Mouse (Mus musculus): ENCODE measurements around the gene Dnajc11. TPM values are rescaled to one million over a fixed set of nuclear protein-coding genes. Genes with fewer than 3 reads are reported as not detected.

Dnajc11 gene
- polyA plus RNA-seq, 1 experiment from 2014 or later: 101 TPM

GRCm38 (mm10) chr4:151948497-151949471 is 15.3 kb downstream of the Dnajc11 start:
- DNase-seq (ENCODE audit: low spot score): no peak
- Histone ChIP-seq H3K9ac (ENCODE audit: low read depth, low read length) (no peak overlapping the region; the same call in 1 of the 2 replicates), H3K4me1 (replicated peaks; ENCODE audit: control insufficient read depth, insufficient read depth, low read length) (peaks cover 11% of the 10 kb centered on the region), H3K4me3 (ENCODE audit: low read depth, low read length) (no peak overlapping the region), H3K36me3 (ENCODE audit: control insufficient read depth, insufficient read depth, low read length) (peaks cover 18% of the 10 kb centered on the region), H3K4me2 (no peak overlapping the region), H3K27ac (ENCODE audit: low read depth, low read length) (no peak overlapping the region), H3K9me3 (ENCODE audit: control insufficient read depth, low read length) (no peaks in the 10 kb centered on the region), H3K27me3 (replicated peaks; ENCODE audit: control insufficient read depth, insufficient read depth, low read length) (no peaks in the 10 kb centered on the region)
- WGBS: 91% methylated on average over 14 of the region's 14 CpGs
- no peak; the same call in 1 of the 2 replicates for ATAC-seq (replicated peaks; ENCODE audit: low FRiP score)

GRCm38 (mm10) chr4:151953209-151953608 is 19.7 kb downstream of the Dnajc11 start:
- Histone ChIP-seq H3K27ac (ENCODE audit: low read depth, low read length) (peak overlapping the region; percentile 66; the same call in 1 of the 2 replicates), H3K4me1 (replicated peaks; ENCODE audit: control insufficient read depth, insufficient read depth, low read length) (peaks cover 27% of the 10 kb centered on the region), H3K9me3 (ENCODE audit: control insufficient read depth, low read length) (no peaks in the 10 kb centered on the region), H3K4me2 (no peak overlapping the region), H3K9ac (ENCODE audit: low read depth, low read length) (no peak overlapping the region), H3K27me3 (replicated peaks; ENCODE audit: control insufficient read depth, insufficient read depth, low read length) (no peaks in the 10 kb centered on the region), H3K4me3 (ENCODE audit: low read depth, low read length) (no peak overlapping the region), H3K36me3 (ENCODE audit: control insufficient read depth, insufficient read depth, low read length) (peaks cover 39% of the 10 kb centered on the region)
- WGBS: 83% methylated on average over 6 of the region's 6 CpGs
- no peak for DNase-seq (ENCODE audit: low spot score)
- ATAC-seq (replicated peaks; ENCODE audit: low FRiP score): no peak

DNA sequence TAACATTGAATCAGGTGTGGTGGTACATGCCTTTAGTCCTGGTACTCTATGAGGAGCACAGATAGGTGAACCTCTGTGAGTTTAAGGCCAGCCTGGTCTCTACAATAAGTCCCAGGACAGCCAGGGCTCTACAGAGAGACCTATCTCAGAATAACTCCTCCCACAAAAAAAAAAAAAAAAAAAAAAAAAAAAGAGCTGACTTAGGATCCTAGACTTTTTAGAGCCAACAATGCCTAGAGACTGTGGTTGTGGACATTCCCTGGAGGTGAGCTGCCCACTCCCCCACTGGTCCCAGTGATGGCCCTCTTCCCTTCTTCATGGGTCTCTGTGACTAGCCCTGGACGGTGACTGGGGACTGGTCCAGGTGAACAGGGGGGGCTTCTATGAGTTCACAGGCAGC is 22.3 kb downstream of the Dnajc11 start:
- H3K4me1 ChIP-seq (replicated peaks; ENCODE audit: control insufficient read depth, insufficient read depth, low read length): peaks cover 46% of the 10 kb centered on the region
- WGBS: 94% methylated on average over 1 of the region's 1 CpGs

DNA sequence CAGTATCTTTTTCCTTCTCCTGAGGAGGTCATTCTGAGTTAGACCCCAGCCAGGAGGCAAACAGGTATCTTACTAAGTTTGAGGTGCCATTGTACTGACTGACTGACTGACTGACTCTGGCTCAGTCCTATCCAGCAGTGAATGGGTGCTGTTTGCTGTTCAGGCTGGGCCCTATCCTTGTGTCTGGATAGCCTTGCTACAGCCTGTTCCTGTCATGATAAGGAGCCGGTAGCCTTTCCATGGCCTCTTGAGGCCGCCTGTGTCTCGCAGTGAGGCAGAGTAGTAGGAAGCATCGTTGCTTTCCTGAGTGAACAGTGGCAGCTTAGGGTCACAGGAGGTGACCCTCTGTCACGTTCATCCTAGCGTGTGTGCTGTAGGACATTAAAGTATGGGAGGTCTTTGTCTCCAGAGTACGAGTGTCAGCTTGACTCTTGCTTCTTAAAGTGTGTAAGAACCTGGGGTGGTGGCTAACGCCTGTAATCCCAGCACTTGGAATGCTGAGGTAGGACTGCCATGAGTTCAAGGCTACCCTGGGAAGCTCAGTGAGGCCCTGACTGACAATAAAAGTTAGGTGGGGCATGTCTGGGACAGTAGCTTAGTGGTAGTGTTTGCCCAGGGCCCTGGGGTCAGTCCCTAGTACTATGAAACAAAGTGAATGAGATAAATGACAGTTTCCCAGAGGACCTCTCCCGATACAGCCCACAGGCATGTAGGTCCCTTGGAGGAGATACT is 24.3 kb downstream of the Dnajc11 start:
- 56% methylated on average over 9 of the region's 9 CpGs for WGBS

More for the DNA sequence above, 22.3 kb downstream of the Dnajc11 start:
- DNase-seq (ENCODE audit: low spot score) (no peak), ATAC-seq (replicated peaks; ENCODE audit: low FRiP score) (no peak)
- H3K27me3 ChIP-seq (replicated peaks; ENCODE audit: control insufficient read depth, insufficient read depth, low read length): no peaks in the 10 kb centered on the region
- no peak overlapping the region for H3K9ac ChIP-seq (ENCODE audit: low read depth, low read length)
- H3K4me2 ChIP-seq: no peak overlapping the region
- no peak overlapping the region for H3K4me3 ChIP-seq (ENCODE audit: low read depth, low read length)
- peaks cover 51% of the 10 kb centered on the region for H3K36me3 ChIP-seq (ENCODE audit: control insufficient read depth, insufficient read depth, low read length)
- no peaks in the 10 kb centered on the region for H3K9me3 ChIP-seq (ENCODE audit: control insufficient read depth, low read length)
- H3K27ac ChIP-seq (ENCODE audit: low read depth, low read length): peak overlapping the region; percentile 91; the same call in 1 of the 2 replicates

DNA sequence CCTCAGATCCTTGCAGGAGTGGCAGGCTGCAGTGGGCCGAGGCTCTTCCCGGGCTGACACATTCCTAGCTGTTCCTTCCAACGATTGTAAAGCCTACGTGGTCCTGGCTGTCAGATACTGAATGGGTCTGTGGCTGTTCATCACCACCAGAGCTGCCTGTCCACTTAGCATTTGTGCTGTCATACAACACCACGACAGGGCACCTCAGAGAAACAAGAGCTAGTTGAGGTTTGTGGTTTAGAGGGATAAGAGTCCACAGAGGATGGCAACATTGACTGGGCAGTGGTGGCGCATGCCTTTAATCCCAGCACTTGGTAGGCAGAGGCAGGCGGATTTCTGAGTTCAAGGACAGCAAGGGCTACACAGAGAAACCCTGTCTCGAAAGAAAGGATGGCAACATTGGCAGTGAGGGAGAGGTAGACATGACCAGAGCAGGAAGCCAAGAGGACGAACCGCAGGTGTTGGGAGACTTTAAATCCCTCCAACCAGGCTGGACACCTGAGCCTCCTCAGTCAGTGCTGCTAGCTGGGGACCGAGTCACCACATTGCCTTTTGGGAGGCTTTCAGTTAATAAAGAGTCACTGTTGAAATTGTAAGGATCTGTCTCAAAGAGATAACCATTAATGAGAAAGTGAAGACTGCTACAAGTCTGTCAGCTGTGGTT is 26.5 kb downstream of the Dnajc11 start:
- Histone ChIP-seq H3K9me3 (ENCODE audit: control insufficient read depth, low read length) (no peaks in the 10 kb centered on the region), H3K9ac (ENCODE audit: low read depth, low read length) (peak overlapping the region; percentile 46), H3K27ac (ENCODE audit: low read depth, low read length) (peak overlapping the region; percentile 98), H3K27me3 (replicated peaks; ENCODE audit: control insufficient read depth, insufficient read depth, low read length) (no peaks in the 10 kb centered on the region), H3K4me1 (replicated peaks; ENCODE audit: control insufficient read depth, insufficient read depth, low read length) (peaks cover 65% of the 10 kb centered on the region), H3K36me3 (ENCODE audit: control insufficient read depth, insufficient read depth, low read length) (peaks cover 56% of the 10 kb centered on the region), H3K4me2 (peak overlapping the region; percentile 16), H3K4me3 (ENCODE audit: low read depth, low read length) (no peak overlapping the region)
- 70% methylated on average over 11 of the region's 11 CpGs for WGBS
- ATAC-seq (replicated peaks; ENCODE audit: low FRiP score) (peak; percentile 22), DNase-seq (ENCODE audit: low spot score) (no peak)

More for the DNA sequence above, 24.3 kb downstream of the Dnajc11 start:
- H3K27me3 ChIP-seq (replicated peaks; ENCODE audit: control insufficient read depth, insufficient read depth, low read length): no peaks in the 10 kb centered on the region
- no peaks in the 10 kb centered on the region for H3K9me3 ChIP-seq (ENCODE audit: control insufficient read depth, low read length)
- ATAC-seq (replicated peaks; ENCODE audit: low FRiP score) (peak; percentile 81), DNase-seq (ENCODE audit: low spot score) (no peak)
- peaks cover 51% of the 10 kb centered on the region for H3K36me3 ChIP-seq (ENCODE audit: control insufficient read depth, insufficient read depth, low read length)
- H3K9ac ChIP-seq (ENCODE audit: low read depth, low read length): peak overlapping the region; percentile 55
- H3K4me2 ChIP-seq: peak overlapping the region; percentile 36
- peak overlapping the region; percentile 91 for H3K27ac ChIP-seq (ENCODE audit: low read depth, low read length)
- H3K4me3 ChIP-seq (ENCODE audit: low read depth, low read length): no peak overlapping the region
- H3K4me1 ChIP-seq (replicated peaks; ENCODE audit: control insufficient read depth, insufficient read depth, low read length): peaks cover 60% of the 10 kb centered on the region

- H3K27ac ChIP-seq (ENCODE audit: low read depth, low read length): peak overlapping the region; percentile 98
- H3K9me3 ChIP-seq (ENCODE audit: control insufficient read depth, low read length): no peaks in the 10 kb centered on the region
- peak overlapping the region; percentile 46 for H3K9ac ChIP-seq (ENCODE audit: low read depth, low read length)
- H3K4me3 ChIP-seq (ENCODE audit: low read depth, low read length): no peak overlapping the region
- H3K4me1 ChIP-seq (replicated peaks; ENCODE audit: control insufficient read depth, insufficient read depth, low read length): peaks cover 65% of the 10 kb centered on the region
- DNase-seq (ENCODE audit: low spot score) (peak; percentile 54), ATAC-seq (replicated peaks; ENCODE audit: low FRiP score) (peak; percentile 94)
- H3K36me3 ChIP-seq (ENCODE audit: control insufficient read depth, insufficient read depth, low read length): peaks cover 58% of the 10 kb centered on the region
- H3K4me2 ChIP-seq: peak overlapping the region; percentile 11
- H3K27me3 ChIP-seq (replicated peaks; ENCODE audit: control insufficient read depth, insufficient read depth, low read length): no peaks in the 10 kb centered on the region
- WGBS: 46% methylated on average over 3 of the region's 3 CpGs
Observed at GRCm38 (mm10) chr4:151960513-151960854, 27.0 kb downstream of the Dnajc11 start.

- no peak overlapping the region for H3K9ac ChIP-seq (ENCODE audit: low read depth, low read length)
- peaks cover 46% of the 10 kb centered on the region for H3K4me1 ChIP-seq (replicated peaks; ENCODE audit: control insufficient read depth, insufficient read depth, low read length)
- ATAC-seq (replicated peaks; ENCODE audit: low FRiP score) (peak; percentile 23; the same call in 1 of the 2 replicates), DNase-seq (ENCODE audit: low spot score) (no peak)
- H3K36me3 ChIP-seq (ENCODE audit: control insufficient read depth, insufficient read depth, low read length): peaks cover 50% of the 10 kb centered on the region
- no peaks in the 10 kb centered on the region for H3K9me3 ChIP-seq (ENCODE audit: control insufficient read depth, low read length)
- 63% methylated on average over 3 of the region's 3 CpGs for whole genome bisulfite sequencing
- H3K4me3 ChIP-seq (ENCODE audit: low read depth, low read length): no peak overlapping the region
- H3K27me3 ChIP-seq (replicated peaks; ENCODE audit: control insufficient read depth, insufficient read depth, low read length): no peaks in the 10 kb centered on the region
- peak overlapping the region; percentile 75; the same call in 1 of the 2 replicates for H3K27ac ChIP-seq (ENCODE audit: low read depth, low read length)
- no peak overlapping the region for H3K4me2 ChIP-seq
Observed at GRCm38 (mm10) chr4:151962817-151963216, 29.3 kb downstream of the Dnajc11 start.

DNA sequence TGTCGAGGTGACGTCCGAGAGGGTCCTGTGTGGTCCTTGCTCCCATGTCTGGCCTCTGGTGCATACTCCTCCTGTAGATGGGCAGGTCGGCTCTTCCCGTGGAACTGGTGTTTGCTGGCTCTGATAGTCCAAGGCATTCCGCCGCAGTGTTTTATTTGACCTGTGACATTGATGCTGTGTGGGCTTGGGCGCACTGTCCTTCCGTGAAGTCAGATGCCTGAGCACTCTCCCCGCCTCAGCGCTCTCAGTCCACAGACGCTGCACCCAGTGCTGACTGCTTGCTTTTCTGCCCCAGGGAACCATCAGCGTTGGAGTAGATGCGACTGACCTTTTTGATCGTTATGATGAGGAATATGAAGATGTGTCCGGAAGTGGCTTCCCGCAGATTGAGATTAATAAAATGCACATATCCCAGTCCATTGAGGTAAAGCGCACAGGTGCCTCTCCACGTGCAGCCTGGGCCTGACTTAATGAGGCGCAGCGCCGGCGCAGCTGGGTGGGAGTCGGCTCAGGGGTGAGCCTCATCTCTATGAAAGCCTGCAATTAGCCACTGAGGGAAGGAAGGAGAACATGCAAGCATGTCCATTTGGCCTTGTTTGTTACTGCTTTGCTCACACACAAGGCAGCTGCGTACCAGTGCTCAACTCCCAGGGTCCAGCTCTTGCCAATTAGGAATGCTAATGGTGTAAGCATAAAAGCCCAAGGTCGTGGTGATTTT is 34.9 kb downstream of the Dnajc11 start:
- Histone ChIP-seq H3K9ac (ENCODE audit: low read depth, low read length) (no peak overlapping the region), H3K9me3 (ENCODE audit: control insufficient read depth, low read length) (no peaks in the 10 kb centered on the region), H3K27ac (ENCODE audit: low read depth, low read length) (no peak overlapping the region), H3K4me1 (replicated peaks; ENCODE audit: control insufficient read depth, insufficient read depth, low read length) (peaks cover 5% of the 10 kb centered on the region; the same call in 1 of the 2 replicates), H3K4me2 (no peak overlapping the region), H3K4me3 (ENCODE audit: low read depth, low read length) (no peak overlapping the region), H3K36me3 (ENCODE audit: control insufficient read depth, insufficient read depth, low read length) (peaks cover 55% of the 10 kb centered on the region), H3K27me3 (replicated peaks; ENCODE audit: control insufficient read depth, insufficient read depth, low read length) (no peaks in the 10 kb centered on the region)
- WGBS: 96% methylated on average over 26 of the region's 26 CpGs
- ATAC-seq (replicated peaks; ENCODE audit: low FRiP score) (no peak), DNase-seq (ENCODE audit: low spot score) (no peak)

Data from liver, embryonic 11.5 days (tissue).